Mouse (Mus musculus) E14TG2a.4 (cell line): ENCODE measurements around the gene Zfp146.

Experiments used
- CTCF ChIP-seq: conservative IDR thresholded peaks from 2 replicates; pipeline ENCODE4 v1.5.1; 2014; ENCODE audit warnings: low read length
- NANOG ChIP-seq: IDR thresholded peaks from 2 replicates; pipeline ENCODE4 v1.6.1; 2014; ENCODE audit warnings: borderline replicate concordance, low read length, mixed read lengths

DNA sequence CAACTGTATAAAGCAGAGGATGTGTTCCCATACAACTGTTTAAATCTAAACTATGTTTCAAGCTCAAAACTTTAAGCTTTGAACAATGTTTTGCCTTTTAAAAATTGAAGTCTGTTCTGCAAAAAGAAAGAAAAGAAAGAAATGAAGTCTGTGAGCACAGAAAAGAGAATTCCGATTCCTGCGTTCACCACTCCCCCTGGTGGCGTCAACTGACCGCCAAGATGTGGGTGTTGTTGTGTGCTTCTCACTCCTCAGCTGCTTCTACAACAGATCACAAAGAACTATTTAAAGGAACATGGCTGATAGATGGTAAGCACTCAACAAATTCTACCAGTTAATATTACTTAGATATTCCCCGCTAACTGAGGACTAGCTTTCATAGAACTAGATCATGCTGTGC is 6.4 kb downstream of the Zfp146 start:
- peak; percentile 56 for TF ChIP-seq CTCF
- TF ChIP-seq NANOG: no peak
